Mouse (Mus musculus) intestine, embryonic 15.5 days (tissue): Measurements from ENCODE around the gene Vmn1r29. TPM values are rescaled to one million over a fixed set of nuclear protein-coding genes. Genes with fewer than 3 reads are reported as not detected.
"Not testable (repeated sequence)": the region's sequence is repeated elsewhere in the genome, so short reads cannot be mapped to it uniquely, and the experiment has no call there.

Experiments used
- ATAC-seq: fragments of 200-750 bp; cut with Nextera tagmentation; 2 replicates; pipeline ENCODE4 v1.8.0; 2017; ENCODE audit warnings: moderate TSS enrichment, moderate library complexity
- H3K27ac ChIP-seq: fragments of 300-500 bp; sonication (generic); 2 replicates; pipeline ENCODE4 v1.5.1; 2015; ENCODE audit warnings: mild to moderate bottlenecking, inconsistent platforms
- H3K27me3 ChIP-seq: fragments of 300-500 bp; sonication (generic); replicated peaks from 2 replicates; pipeline ENCODE4 v1.6.1; 2015; ENCODE audit warnings: inconsistent platforms
- H3K36me3 ChIP-seq: fragments of 300-500 bp; sonication (generic); 2 replicates; pipeline ENCODE4 v1.6.1; 2015; ENCODE audit warnings: inconsistent platforms
- H3K4me1 ChIP-seq: fragments of 300-500 bp; sonication (generic); replicated peaks from 2 replicates; pipeline ENCODE4 v1.6.1; 2015; ENCODE audit warnings: inconsistent platforms
- H3K4me2 ChIP-seq: fragments of 300-500 bp; sonication (generic); replicated peaks from 2 replicates; pipeline ENCODE4 v1.6.1; 2015; ENCODE audit warnings: mild to moderate bottlenecking, inconsistent platforms
- H3K4me3 ChIP-seq: fragments of 300-500 bp; sonication (generic); replicated peaks from 2 replicates; pipeline ENCODE4 v1.5.1; 2015; ENCODE audit warnings: inconsistent platforms
- H3K9ac ChIP-seq: fragments of 300-500 bp; sonication (generic); 2 replicates; pipeline ENCODE4 v1.6.1; 2015; ENCODE audit warnings: inconsistent platforms
- H3K9me3 ChIP-seq: fragments of 300-500 bp; sonication (generic); 2 replicates; pipeline ENCODE4 v1.6.1; 2016; ENCODE audit warnings: inconsistent platforms
- WGBS: fragments of 180-500 bp; shearing (Covaris S2); methylation state at CpG from one replicate; pipeline ENCODE4 v1.1.7; 2015; 5-methylcytosine and 5-hydroxymethylcytosine counted together
- polyA plus RNA-seq: library from polyadenylated mRNA; unstranded; fragments of >200 nt; fragmentation: Nextera tagmentation; extraction: Ambion mirVana; gene quantifications from 2 replicates; pipeline ENCODE4 v1.2.1, GENCODE M21; 2015

The Vmn1r29 gene
- polyA plus RNA-seq: not detected in 2 replicates

DNA sequence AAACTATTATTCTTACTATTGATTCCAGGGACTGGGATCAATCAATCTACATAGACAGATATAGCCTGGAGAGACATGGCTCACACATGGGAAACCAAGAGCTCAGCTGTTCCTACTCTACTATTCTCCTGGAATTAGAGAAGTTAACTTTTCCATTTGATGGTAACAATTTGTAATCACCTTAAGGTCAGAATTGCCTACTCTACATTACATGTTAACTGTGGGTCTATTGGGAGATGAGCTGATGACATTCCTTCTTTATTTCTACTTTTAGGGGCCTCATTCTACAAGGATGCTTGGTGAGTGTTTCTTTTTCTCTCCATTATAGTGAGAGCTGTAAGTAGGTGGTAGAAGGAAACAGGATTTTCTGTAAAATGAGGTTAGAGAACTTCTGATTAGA lies at the start of gene Vmn1r29:
Gene Vmn1r29 (plus strand): TSS at position 301 of the 400 bp plus-strand sequence.
- H3K4me3 ChIP-seq: no peak within 1 kb of the TSS
- H3K9me3 ChIP-seq: no peaks in the 10 kb centered on the region
- no peak for ATAC-seq
- no peaks in the 10 kb centered on the region for H3K36me3 ChIP-seq
- no peaks in the 10 kb centered on the region for H3K27me3 ChIP-seq
- no peak within 1 kb of the TSS for H3K9ac ChIP-seq
- H3K27ac ChIP-seq: no peak within 1 kb of the TSS
- no peak within 1 kb of the TSS for H3K4me2 ChIP-seq
- no peaks in the 10 kb centered on the region for H3K4me1 ChIP-seq

DNA sequence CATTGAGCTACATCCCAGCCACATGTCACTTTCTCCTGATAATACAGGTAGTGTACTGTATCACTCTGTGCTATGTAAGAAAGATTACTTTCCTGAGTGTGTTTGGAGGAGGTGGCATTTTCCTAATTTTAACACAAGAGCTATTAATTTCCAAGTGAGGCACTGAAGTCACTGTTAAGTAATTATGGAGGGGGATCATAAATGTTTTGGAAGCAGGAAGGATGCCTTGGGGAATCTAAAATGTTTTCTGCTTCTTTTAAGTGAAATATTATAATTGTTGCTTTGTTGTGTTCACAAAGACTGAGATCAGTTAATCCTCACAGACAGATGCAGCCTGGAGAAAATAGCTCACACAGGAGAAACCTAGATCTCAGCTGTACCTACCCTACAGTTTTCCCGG lies 39.6 kb upstream of the Vmn1r29 start, which contains the start of gene Vmn1r28:
Gene Vmn1r28 (plus strand): TSS at position 301 of the 400 bp plus-strand sequence.
- H3K9ac ChIP-seq: no peak within 1 kb of the TSS
- H3K9me3 ChIP-seq: no peaks in the 10 kb centered on the region
- H3K4me2 ChIP-seq: no peak within 1 kb of the TSS
- no peak within 1 kb of the TSS for H3K4me3 ChIP-seq
- no peak for ATAC-seq
- no peak within 1 kb of the TSS for H3K27ac ChIP-seq
- WGBS: 81% methylated on average over 1 of the region's 1 CpGs
- H3K36me3 ChIP-seq: no peaks in the 10 kb centered on the region
- no peaks in the 10 kb centered on the region for H3K27me3 ChIP-seq
- H3K4me1 ChIP-seq: no peaks in the 10 kb centered on the region

DNA sequence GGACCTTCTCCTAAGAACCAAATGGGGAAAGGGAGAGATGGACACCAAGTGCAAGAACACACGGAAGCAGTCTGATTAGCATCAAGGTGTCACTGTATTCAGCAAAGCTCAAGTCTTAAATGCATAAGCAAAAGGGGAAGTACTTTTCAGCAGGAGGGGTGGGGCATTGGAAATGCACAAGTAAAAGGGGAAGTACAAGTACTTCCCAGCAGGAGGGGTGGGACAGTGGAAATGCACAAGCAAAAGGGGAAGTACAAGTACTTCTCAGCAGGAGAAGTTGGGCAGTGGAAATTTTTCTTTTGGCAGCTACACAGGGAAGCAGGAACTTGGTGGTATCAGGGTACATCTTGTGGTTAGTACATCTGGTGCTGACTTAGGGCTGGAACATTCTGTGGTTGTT lies 21.7 kb upstream of the Vmn1r29 start:
- H3K9me3 ChIP-seq, H3K4me1 ChIP-seq, H3K4me2 ChIP-seq, H3K4me3 ChIP-seq, H3K27ac ChIP-seq, H3K36me3 ChIP-seq, H3K27me3 ChIP-seq, H3K9ac ChIP-seq, ATAC-seq: not testable (repeated sequence)
- 89% methylated on average over 1 of the region's 1 CpGs for WGBS

DNA sequence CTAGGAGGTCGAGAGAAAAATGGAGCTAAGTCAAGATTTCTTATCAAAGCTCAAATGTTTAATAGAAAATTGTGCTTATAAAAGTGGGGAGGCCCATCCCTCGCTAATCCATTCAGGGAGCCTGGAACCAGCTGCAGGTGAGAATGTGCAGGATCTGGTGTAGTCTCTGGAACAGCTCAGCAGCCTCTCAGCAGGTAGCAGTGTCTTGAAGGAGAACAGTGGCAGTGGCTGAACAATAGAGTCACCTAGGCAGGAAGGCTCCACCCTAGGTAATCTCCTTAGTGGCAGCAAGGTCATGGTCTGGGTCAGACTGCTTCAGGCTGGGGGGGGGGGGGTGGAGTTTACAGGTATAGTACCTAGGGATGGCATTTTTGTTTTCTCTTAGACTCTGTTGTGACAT lies 9.1 kb upstream of the Vmn1r29 start:
- H3K4me3 ChIP-seq: no peak overlapping the region
- no peak overlapping the region for H3K9ac ChIP-seq
- no peaks in the 10 kb centered on the region for H3K9me3 ChIP-seq
- ATAC-seq: no peak
- no peaks in the 10 kb centered on the region for H3K4me1 ChIP-seq
- no peak overlapping the region for H3K4me2 ChIP-seq
- no peaks in the 10 kb centered on the region for H3K36me3 ChIP-seq
- H3K27ac ChIP-seq: no peak overlapping the region
- 82% methylated on average over 2 of the region's 2 CpGs for WGBS
- no peaks in the 10 kb centered on the region for H3K27me3 ChIP-seq

DNA sequence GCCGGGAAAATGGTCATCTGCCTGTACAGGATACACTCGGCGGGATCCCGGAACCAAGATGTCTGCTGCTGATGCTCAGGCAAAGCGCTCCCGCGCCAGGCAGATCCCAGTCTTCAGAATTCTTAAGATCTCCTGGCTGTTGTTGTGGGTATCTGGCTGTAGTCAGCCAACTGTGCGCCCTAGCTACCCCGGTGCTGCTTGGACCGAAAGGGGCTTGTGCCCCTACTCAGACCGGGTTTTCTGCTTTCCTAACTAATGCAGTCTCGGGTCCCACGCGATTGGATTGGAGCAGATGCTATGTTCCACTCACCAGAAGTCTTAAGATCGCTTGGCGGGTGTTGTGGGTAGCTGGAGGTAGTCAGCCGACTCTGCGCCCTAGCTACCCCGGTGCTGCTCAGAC lies 2.8 kb upstream of the Vmn1r29 start:
- 82% methylated on average over 19 of the region's 19 CpGs for WGBS
- not testable (repeated sequence) for H3K9me3 ChIP-seq, H3K27me3 ChIP-seq, H3K36me3 ChIP-seq, H3K4me2 ChIP-seq, H3K4me3 ChIP-seq, H3K9ac ChIP-seq, ATAC-seq, H3K4me1 ChIP-seq, H3K27ac ChIP-seq

DNA sequence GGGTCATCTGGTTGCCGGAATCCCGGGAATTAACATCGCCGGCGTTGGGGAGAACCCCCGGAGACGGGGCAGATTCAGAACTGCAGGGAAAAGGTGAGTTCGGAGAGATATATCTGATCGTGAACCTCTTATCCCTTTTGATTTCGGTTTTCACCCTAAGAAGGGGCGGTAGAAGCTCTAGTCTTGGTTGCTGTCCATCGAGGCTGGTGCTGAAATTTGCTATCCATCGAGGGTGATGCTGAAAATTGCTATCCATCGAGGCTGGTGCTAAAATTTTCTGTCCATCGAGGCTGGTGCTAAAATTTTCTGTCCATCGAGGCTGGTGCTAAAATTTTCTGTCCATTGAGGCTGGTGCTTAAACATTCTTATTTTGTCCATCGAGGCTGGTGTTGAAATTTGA lies 29.3 kb downstream of the Vmn1r29 start:
- H3K4me1 ChIP-seq, H3K36me3 ChIP-seq, H3K9ac ChIP-seq, H3K27ac ChIP-seq, H3K4me2 ChIP-seq, H3K27me3 ChIP-seq, H3K9me3 ChIP-seq, H3K4me3 ChIP-seq, ATAC-seq: not testable (repeated sequence)
- WGBS: 78% methylated on average over 17 of the region's 17 CpGs

Other genes starting within 250 kb of the Vmn1r29 start
- gene Vmn1r27, start 82.7 kb upstream of the Vmn1r29 start, polyA plus RNA-seq: not detected in 2 replicates
- not detected in 2 replicates for gene Vmn1r28, start 39.5 kb upstream of the Vmn1r29 start, polyA plus RNA-seq
- not detected in 2 replicates for gene Vmn1r30, start 141.8 kb downstream of the Vmn1r29 start, polyA plus RNA-seq
- gene Vmn1r31, start 173.8 kb downstream of the Vmn1r29 start, polyA plus RNA-seq: not detected in 2 replicates